Mouse (Mus musculus) ZHBTc4 (cell line): ENCODE results near the gene Sirt6.

Experiments
- DNase-seq: peaks from one replicate; pipeline ENCODE4 v3.0.0-alpha.2; 2011; ENCODE audit warnings: low read depth, low spot score

Gene Sirt6

GRCm38 (mm10) chr10:81626994-81627835 is at the start of gene Sirt6:
Sirt6 (minus strand) TSS chr10:81627797.
- DNase-seq = peak; percentile 98

GRCm38 (mm10) chr10:81656174-81656573 is 28.6 kb upstream of the Sirt6 start:
- DNase-seq = peak; percentile 37

- DNase-seq = peak; percentile 92
These were observed 27.6 kb upstream of the Sirt6 start for GRCm38 (mm10) chr10:81655178-81655577.

DNA sequence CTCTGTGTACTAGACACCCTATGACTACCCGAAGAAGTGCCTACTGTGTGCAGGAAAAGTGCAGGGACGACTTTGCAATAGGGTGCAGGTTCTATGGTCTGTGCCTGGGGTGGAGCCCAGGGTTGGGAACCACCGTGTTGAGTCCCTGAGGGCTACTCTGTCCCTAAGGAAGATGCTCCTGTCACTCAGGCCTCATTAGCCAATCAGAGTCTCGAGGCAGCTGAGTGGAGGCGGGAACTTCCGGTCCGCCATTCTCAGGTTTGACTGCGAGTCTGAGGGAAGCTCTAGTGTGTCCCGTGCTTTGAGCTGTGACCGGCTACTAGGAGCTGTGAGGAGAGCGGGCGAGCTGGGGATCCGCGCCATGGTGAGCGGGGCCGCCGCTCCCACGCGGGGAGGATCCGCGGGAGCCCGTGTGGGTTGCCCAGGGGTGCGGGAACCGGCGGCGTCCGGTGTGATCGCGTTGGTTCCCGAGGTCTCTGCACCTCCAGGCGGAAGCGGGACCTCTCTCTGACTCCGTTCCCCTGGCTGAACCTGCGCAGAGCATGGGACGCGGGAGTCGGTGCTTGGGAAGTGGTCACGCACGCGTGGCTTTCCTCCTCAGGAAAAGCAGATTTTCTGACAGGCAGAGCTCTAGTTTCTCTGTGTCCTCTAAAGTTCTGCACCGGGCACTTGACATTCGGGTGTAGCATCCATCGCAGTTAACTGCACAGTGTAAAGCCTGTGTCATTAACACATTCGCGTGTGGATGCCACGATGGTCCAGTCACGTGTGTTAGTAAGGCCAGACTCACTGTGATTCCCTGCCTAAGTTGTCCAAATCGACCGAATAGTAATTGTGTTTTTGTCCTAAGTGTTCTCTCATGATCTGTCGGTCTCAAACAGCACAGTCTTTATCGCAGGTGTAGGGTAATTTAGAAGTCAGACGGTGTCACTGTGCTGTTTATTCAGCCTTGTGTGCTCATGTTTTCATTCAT is 21.5 kb upstream of the Sirt6 start, which contains the start of gene Gm10778:
Gm10778 (plus strand) TSS at position 257 of the 973 bp plus-strand sequence.
- peak; percentile 96 for DNase-seq

DNA sequence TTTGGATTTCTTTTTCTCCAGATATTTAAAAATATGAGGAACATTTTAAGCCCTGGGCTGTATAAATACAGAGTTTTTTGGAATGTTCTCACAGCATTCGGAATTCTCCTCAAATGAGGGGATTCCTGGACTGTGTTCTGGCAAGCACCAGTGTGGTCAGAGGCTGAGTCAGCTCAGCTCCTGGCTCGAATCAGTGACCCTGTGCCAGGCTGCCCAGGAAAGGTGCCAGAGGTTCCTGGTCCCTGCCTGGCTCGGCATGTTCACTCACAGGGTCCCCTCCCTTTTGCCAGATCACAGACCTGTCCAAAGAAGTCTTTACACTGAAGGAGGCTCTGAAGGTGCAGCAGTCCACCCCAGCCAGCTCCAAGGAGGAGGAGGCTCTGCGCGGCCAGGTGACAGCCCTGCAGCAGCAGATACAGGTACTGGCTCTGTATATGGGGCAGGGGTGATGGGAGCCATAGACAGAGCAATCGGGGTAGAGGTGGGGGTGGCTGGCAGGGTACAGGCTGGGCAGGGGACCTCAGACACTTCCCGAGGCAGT is 18.5 kb upstream of the Sirt6 start:
- DNase-seq = no peak

- no peak for DNase-seq
These were observed 17.8 kb upstream of the Sirt6 start for GRCm38 (mm10) chr10:81645391-81645790.

GRCm38 (mm10) chr10:81644716-81645115 is 17.1 kb upstream of the Sirt6 start:
- no peak for DNase-seq

DNA sequence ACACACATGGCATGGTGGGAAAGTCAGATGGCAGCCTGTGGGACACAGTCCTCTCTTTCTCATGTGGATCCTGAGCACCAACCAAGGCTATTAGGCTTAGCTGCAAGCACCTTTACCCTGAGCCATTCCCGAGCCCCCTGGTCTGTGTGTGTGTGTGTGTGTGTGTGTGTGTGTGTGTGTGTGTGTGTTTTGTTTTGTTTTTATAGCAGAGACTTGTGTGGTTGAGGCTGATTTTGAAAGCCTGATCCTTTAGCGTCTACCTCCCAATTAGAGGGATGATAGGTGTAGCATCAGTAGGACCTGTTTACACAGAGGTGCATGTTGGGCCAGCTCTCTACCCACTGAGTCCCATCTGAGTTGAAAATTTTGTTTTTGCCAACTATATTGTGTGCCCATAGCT is 16.6 kb upstream of the Sirt6 start:
- DNase-seq = no peak

DNA sequence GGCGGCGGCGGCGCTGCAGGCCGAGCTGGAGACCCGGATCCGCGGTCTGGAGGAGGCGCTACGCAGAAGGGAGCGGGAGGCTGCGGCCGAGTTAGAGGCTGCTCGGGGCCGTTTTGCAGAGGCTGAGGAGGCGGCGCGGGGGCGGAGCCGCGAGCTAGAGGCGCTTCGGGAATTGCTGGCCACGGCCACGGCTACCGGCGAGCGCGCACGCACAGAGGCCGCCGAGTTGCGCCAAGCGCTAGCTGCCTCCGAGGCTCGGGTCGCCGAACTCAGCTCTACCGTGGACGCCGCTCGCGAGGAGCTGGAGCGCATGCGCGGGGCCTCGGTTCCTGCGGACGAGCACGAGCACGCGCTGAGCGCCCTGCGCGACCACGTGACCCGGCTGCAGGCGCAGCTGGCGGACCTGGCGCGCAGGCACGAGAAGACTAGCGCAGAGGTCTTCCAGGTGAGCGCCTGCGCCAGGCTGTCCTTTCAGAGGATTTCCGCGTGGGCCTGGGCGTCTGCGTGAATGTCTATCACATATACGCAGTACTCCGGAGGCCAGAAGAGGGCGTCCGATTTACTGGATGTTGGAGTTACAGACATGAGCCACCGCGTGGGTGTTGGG is 16.0 kb upstream of the Sirt6 start:
- DNase-seq = peak; percentile 98

DNA sequence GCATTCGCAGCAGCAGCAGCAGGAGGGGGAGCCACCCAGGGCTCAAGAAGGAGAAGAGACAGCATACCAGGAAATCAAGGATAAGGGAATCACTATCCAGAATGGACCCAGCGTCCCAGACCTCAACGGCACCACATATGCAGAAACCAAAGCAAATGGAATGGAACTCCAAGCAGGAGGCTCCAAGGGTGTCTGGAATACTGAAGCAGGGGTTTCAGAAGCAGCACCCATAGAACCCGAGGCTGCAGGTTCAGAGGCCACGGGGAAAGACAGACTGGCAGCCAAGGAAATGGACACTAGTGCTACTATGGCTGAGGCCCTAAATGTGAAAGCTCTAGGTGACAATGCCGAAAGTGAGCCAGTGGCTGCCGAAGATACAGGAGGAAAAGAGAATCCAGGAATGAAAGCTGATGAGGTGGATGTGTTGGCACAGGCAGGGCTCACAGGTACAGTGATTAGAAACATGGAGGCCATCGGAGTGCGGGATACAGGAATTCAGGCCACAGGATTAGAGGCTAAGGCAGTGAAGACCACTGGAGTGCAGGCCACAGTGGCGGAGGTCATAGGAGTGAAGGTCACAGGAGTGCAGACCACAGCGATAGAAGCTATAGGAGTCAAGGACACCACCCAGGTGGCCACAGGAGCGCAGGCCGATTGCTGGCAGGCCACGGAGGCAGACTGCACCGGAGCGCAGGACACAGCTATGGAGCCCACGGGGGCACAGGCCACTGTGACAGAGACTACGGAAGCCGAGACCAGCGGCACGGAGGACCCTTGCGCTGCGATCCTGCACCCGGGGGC is 15.3 kb upstream of the Sirt6 start:
- no peak for DNase-seq

DNA sequence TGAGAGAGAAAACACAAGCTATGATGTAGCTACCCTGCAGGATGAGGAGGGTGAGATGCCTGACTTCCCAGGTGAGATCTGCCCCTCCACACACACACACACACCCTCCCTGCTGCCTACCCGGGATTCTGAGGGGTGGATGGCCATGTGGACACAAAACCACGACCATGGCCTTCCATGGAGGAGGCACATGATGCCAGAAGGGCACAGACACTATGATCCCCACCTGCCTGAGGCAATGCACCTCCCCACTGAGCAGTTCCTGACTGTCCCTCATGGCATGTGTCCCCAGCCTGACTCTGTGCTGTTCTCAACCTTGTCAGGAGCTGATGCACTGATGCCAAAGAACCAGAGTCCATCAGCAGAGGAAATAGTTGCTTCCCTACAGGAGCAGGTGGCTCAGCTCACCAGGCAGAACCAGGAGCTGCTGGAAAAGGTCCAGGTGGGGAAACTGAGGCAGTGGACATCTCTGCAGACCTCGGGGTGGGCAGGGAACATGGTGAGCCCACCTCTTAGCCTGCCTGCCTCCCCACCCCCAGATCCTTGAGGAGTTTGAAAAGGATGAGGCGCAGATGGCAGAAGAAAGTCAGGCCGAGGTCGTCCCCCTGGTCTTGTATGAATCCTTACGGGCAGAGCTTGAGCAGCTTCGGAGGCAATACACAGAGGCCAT is 14.5 kb upstream of the Sirt6 start:
- DNase-seq = no peak

DNA sequence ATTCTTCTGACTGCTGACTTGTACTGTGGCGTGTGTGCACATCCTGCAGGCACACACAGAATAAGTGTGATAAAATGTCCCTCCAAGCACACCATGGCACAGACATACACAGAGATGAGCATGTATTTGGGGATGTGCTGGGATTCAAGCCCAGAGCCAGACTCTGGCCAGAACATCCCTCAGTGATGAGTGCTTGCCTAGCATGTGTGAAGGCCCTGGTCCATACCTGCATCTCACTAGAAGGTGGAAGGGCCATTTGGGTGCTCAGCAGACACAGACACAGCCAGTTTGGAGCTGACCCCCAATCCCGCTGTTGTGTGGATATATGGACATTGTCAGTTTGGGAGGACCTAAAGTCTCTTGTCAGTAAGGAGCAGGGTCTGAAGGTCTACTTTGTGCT is 14.0 kb upstream of the Sirt6 start:
- DNase-seq = no peak

DNA sequence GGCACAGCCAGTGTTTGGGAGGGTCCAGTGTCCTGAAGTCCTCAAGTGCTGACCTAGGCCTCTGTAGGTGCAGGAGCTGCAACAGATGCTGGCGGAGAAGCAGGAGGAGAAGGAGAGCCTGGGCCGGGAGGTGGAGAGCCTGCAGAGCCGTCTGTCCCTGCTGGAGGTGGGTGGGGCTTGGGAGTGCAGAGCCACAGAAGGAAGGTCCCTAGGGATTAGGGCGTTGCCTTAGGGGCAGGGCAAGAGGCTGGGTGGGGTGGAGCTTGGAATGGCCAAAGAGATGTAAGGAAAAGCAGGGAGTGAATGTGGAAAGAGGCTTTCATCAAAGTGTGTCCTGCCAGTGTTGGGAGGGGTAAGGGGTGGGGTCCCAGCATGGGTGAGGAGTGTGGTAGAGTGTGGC is 13.2 kb upstream of the Sirt6 start:
- peak; percentile 94 for DNase-seq

- DNase-seq = no peak
These were observed 10.5 kb upstream of the Sirt6 start for GRCm38 (mm10) chr10:81638101-81638500.

GRCm38 (mm10) chr10:81636338-81636737 is 8.7 kb upstream of the Sirt6 start:
- DNase-seq = peak; percentile 72

- DNase-seq = peak; percentile 98
These were observed 5.9 kb upstream of the Sirt6 start for GRCm38 (mm10) chr10:81633253-81634099.

GRCm38 (mm10) chr10:81628390-81628789 is 793 bp upstream of the Sirt6 start, which contains the start of gene Ankrd24:
Ankrd24 (plus strand) TSS chr10:81628540.
- peak; percentile 28 for DNase-seq

DNA sequence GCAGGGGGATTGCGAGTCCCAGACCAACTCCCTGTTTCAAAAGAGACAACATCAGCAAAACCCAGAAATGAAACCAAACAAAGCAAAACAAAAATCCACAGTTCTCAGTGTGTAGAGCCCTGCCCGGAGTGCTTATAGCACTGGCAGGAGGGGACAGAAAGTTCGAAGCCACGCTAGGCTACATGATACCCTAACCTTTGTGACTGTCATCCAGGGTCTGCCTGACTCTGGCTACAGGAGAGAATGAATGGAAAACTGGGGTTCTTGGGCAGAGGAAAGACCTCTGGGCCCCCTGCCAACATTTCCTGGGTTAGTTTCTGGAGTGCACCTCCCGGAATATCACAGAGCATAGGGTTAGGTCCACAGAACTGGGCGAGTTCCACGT is 231 bp upstream of the Sirt6 start:
- DNase-seq = no peak
